Mouse (Mus musculus): ENCODE data around the gene Bsn. TPM values are rescaled to one million over a fixed set of nuclear protein-coding genes. Genes with fewer than 3 reads are reported as not detected.
"Not testable (repeated sequence)": the region's sequence is repeated elsewhere in the genome, so short reads cannot be mapped to it uniquely, and the experiment has no call there.

Gene Bsn
- polyA plus RNA-seq, 1 experiment from 2014 or later, result 5.7 TPM

DNA sequence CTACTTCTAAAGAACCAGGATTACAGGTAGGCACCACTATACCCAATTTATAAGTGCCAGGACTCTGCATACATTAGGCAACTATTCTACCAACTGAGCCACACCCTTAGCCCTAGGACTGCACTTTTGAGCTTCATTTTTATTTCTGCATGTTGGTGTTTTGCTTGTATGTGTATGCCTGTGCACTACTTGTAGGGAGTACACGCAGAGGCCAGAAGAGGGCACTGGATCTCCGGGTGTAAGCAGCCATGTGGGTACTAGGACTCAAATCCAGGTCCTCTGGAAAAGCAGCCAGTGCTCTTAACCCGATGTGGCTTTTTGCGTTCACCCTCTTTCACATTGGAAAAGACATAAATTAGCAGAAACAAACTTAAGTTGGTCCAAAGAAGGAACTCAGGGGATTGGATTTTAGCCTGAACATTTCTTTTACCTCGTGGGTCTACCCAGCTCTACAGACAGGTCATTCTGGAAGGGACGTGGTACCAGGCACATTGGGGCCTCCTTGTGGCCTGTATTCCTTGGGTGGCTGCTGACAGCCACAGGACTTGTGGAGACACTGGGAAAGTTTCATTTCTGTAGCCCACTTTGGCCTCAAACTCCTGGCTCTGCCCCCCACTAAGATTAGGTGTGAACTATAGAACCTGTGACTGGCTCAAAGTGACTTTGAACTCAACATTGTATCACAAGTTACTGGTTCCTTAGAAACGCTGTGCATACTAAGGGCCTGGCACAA is 50.1 kb downstream of the Bsn start:
- H3K9ac ChIP-seq (ENCODE audit: low read depth, low read length), result no peak overlapping the region
- H3K27ac ChIP-seq (ENCODE audit: low read depth, low read length), result no peak overlapping the region
- H3K9me3 ChIP-seq (ENCODE audit: control insufficient read depth, low read length), result no peaks in the 10 kb centered on the region
- 71% methylated on average over 7 of the region's 7 CpGs for WGBS
- no peak overlapping the region for H3K4me2 ChIP-seq
- no peaks in the 10 kb centered on the region for H3K36me3 ChIP-seq (ENCODE audit: control insufficient read depth, insufficient read depth, low read length)
- no peak overlapping the region for H3K4me3 ChIP-seq (ENCODE audit: low read depth, low read length)
- H3K4me1 ChIP-seq (replicated peaks; ENCODE audit: control insufficient read depth, insufficient read depth, low read length), result no peaks in the 10 kb centered on the region
- no peak for DNase-seq (ENCODE audit: low spot score)
- peaks cover 8% of the 10 kb centered on the region for H3K27me3 ChIP-seq (replicated peaks; ENCODE audit: control insufficient read depth, insufficient read depth, low read length)
- no peak for ATAC-seq (replicated peaks; ENCODE audit: low FRiP score)

DNA sequence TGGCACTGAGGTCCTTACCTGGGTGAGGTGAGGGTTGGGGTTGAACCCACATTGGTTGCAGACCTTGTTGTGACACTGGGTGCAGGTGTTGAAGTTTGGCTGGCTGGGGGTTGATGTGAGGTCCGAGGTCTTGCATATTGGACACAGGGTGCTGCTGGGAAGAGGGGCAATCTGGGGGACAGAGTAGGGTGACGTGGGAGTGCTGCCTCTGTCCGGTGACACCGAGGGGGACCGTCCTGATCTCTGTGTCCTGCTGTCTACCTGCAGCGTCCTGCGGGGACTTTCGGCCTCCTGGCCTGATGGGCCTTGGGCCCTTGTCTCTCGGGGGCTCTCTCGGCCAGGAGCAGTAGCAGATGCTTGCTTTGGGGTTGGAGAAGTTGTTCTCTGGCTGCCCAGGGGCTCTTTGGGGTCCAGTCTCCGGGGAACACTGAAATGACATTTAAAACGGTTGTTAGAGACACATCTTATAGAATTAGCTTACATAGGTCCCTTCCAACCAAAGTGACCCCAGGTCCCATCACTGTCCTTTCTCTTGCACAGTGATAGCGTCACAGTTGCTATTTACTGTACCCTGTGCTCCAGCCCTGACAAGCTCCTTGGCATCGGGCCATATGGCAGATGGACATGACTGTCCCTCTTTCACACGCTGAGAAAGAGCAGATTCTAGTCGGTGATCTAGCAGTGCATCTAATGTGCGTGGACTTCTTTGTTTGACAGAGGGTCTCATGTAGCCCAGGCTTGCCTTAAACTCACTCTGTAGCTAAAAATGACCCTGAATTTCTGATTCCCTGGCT is 50.8 kb downstream of the Bsn start:
- H3K4me2 ChIP-seq, result no peak overlapping the region
- H3K9ac ChIP-seq (ENCODE audit: low read depth, low read length), result no peak overlapping the region
- H3K27ac ChIP-seq (ENCODE audit: low read depth, low read length), result no peak overlapping the region
- no peaks in the 10 kb centered on the region for H3K36me3 ChIP-seq (ENCODE audit: control insufficient read depth, insufficient read depth, low read length)
- WGBS, result 78% methylated on average over 17 of the region's 17 CpGs
- peaks cover 8% of the 10 kb centered on the region; the same call in 1 of the 2 replicates for H3K27me3 ChIP-seq (replicated peaks; ENCODE audit: control insufficient read depth, insufficient read depth, low read length)
- no peak overlapping the region for H3K4me3 ChIP-seq (ENCODE audit: low read depth, low read length)
- no peaks in the 10 kb centered on the region for H3K9me3 ChIP-seq (ENCODE audit: control insufficient read depth, low read length)
- no peak for ATAC-seq (replicated peaks; ENCODE audit: low FRiP score)
- no peaks in the 10 kb centered on the region for H3K4me1 ChIP-seq (replicated peaks; ENCODE audit: control insufficient read depth, insufficient read depth, low read length)
- DNase-seq (ENCODE audit: low spot score), result no peak

DNA sequence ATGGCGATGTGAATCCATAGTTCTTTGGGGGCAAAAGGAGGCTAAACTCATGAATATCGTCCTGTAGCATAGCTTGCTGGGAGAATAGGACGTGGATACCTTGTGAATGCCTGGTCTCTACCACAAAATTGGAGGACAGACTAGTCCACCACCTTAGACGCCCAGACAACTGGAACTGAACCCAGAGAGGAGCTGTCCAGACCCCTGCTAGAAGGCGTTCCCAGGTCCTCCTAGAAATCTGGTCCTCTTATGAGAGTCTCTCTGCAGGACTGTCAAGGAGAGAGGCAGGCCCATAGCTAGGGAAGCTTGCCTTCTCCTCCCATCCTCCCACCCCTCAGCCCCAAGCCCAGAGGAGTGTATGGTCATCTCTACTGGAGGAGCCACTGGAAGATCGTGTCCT is 52.1 kb downstream of the Bsn start:
- WGBS, result 69% methylated on average over 6 of the region's 6 CpGs
- no peak overlapping the region for H3K27ac ChIP-seq (ENCODE audit: low read depth, low read length)
- H3K4me1 ChIP-seq (replicated peaks; ENCODE audit: control insufficient read depth, insufficient read depth, low read length), result no peaks in the 10 kb centered on the region
- peaks cover 11% of the 10 kb centered on the region; the same call in 1 of the 2 replicates for H3K27me3 ChIP-seq (replicated peaks; ENCODE audit: control insufficient read depth, insufficient read depth, low read length)
- no peaks in the 10 kb centered on the region for H3K36me3 ChIP-seq (ENCODE audit: control insufficient read depth, insufficient read depth, low read length)
- ATAC-seq (replicated peaks; ENCODE audit: low FRiP score) (no peak), DNase-seq (ENCODE audit: low spot score) (no peak)
- no peaks in the 10 kb centered on the region for H3K9me3 ChIP-seq (ENCODE audit: control insufficient read depth, low read length)
- no peak overlapping the region for H3K4me2 ChIP-seq
- no peak overlapping the region for H3K9ac ChIP-seq (ENCODE audit: low read depth, low read length)
- H3K4me3 ChIP-seq (ENCODE audit: low read depth, low read length), result no peak overlapping the region

DNA sequence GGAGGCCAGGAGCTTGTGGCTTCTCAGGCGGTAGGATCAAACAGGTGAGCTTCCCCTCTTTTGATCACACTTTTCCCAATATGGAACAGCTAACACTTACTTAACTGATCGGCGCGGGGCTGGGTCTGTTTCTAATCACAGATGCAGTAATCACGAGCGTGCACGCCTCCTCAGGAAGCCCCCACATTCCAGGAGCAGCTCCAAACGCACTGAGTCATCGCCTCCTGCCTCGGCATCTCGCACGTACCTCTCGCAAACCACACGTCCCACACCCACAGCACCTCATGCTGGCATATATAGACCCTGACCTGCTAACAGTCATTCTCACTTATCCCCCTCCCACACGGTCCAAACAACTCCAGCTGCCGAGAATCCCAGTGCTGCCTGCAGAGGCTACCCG is 52.7 kb downstream of the Bsn start:
- H3K9ac ChIP-seq (ENCODE audit: low read depth, low read length), result no peak overlapping the region
- no peaks in the 10 kb centered on the region for H3K9me3 ChIP-seq (ENCODE audit: control insufficient read depth, low read length)
- DNase-seq (ENCODE audit: low spot score), result no peak
- WGBS, result 34% methylated on average over 17 of the region's 17 CpGs
- no peaks in the 10 kb centered on the region for H3K4me1 ChIP-seq (replicated peaks; ENCODE audit: control insufficient read depth, insufficient read depth, low read length)
- H3K36me3 ChIP-seq (ENCODE audit: control insufficient read depth, insufficient read depth, low read length), result no peaks in the 10 kb centered on the region
- ATAC-seq (replicated peaks; ENCODE audit: low FRiP score), result no peak
- no peak overlapping the region for H3K4me2 ChIP-seq
- no peak overlapping the region for H3K4me3 ChIP-seq (ENCODE audit: low read depth, low read length)
- peaks cover 12% of the 10 kb centered on the region; the same call in 1 of the 2 replicates for H3K27me3 ChIP-seq (replicated peaks; ENCODE audit: control insufficient read depth, insufficient read depth, low read length)
- no peak overlapping the region for H3K27ac ChIP-seq (ENCODE audit: low read depth, low read length)

DNA sequence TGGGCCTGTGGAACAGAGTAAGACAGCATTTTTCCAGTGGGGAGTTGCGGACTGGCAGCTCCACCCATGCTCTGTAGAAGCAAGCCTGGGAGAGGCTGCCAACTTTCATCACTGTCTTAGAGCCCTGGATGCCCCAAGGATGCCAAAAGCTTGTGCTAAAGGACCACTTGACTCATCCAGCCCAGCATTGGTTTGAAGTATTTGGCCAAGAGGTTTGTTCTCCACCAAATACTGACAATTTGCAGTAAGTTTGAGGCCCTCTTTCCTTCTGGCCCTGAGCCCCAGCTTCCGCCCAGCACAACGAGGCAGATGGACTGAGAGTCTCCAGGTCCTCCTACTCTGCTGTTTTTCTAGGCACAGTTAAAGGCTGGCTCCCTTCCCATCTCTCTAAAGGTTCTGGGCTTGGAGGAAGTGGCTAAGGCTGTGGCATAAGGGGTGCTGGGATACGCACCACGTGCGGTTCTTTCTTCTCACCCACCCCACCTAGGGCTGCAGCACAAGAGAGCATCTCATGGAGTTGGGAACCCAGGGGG is 53.2 kb downstream of the Bsn start:
- H3K4me3 ChIP-seq (ENCODE audit: low read depth, low read length), result no peak overlapping the region
- no peaks in the 10 kb centered on the region for H3K36me3 ChIP-seq (ENCODE audit: control insufficient read depth, insufficient read depth, low read length)
- no peaks in the 10 kb centered on the region for H3K4me1 ChIP-seq (replicated peaks; ENCODE audit: control insufficient read depth, insufficient read depth, low read length)
- ATAC-seq (replicated peaks; ENCODE audit: low FRiP score) (no peak), DNase-seq (ENCODE audit: low spot score) (no peak)
- H3K9me3 ChIP-seq (ENCODE audit: control insufficient read depth, low read length), result no peaks in the 10 kb centered on the region
- H3K9ac ChIP-seq (ENCODE audit: low read depth, low read length), result no peak overlapping the region
- peaks cover 12% of the 10 kb centered on the region; the same call in 1 of the 2 replicates for H3K27me3 ChIP-seq (replicated peaks; ENCODE audit: control insufficient read depth, insufficient read depth, low read length)
- H3K4me2 ChIP-seq, result no peak overlapping the region
- no peak overlapping the region for H3K27ac ChIP-seq (ENCODE audit: low read depth, low read length)
- WGBS, result 76% methylated on average over 6 of the region's 6 CpGs

DNA sequence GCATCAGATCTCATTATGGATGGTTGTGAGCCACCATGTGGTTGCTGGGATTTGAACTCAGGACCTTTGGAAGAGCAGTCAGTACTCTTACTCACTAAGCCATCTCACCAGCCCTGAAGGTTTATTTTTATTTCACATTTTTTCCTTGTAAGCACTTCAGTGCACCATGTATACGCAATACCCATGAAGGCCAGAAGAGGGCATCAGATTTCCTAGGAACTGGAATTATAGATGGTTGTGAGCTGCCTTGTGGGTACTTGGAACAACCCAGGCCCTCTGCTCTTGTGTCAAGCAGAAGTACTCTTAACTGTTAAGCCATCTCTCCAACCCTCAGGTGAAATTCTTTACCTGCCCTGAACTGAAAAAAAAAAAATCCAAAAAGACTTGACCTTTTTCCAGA is 54.0 kb downstream of the Bsn start:
- no peak overlapping the region for H3K9ac ChIP-seq (ENCODE audit: low read depth, low read length)
- H3K36me3 ChIP-seq (ENCODE audit: control insufficient read depth, insufficient read depth, low read length), result no peaks in the 10 kb centered on the region
- H3K4me3 ChIP-seq (ENCODE audit: low read depth, low read length), result no peak overlapping the region
- H3K4me1 ChIP-seq (replicated peaks; ENCODE audit: control insufficient read depth, insufficient read depth, low read length), result no peaks in the 10 kb centered on the region
- no peak overlapping the region for H3K4me2 ChIP-seq
- WGBS, result 35% methylated on average over 1 of the region's 1 CpGs
- H3K27ac ChIP-seq (ENCODE audit: low read depth, low read length), result no peak overlapping the region
- no peaks in the 10 kb centered on the region for H3K9me3 ChIP-seq (ENCODE audit: control insufficient read depth, low read length)
- peaks cover 12% of the 10 kb centered on the region; the same call in 1 of the 2 replicates for H3K27me3 ChIP-seq (replicated peaks; ENCODE audit: control insufficient read depth, insufficient read depth, low read length)
- ATAC-seq (replicated peaks; ENCODE audit: low FRiP score), result no peak
- no peak for DNase-seq (ENCODE audit: low spot score)

DNA sequence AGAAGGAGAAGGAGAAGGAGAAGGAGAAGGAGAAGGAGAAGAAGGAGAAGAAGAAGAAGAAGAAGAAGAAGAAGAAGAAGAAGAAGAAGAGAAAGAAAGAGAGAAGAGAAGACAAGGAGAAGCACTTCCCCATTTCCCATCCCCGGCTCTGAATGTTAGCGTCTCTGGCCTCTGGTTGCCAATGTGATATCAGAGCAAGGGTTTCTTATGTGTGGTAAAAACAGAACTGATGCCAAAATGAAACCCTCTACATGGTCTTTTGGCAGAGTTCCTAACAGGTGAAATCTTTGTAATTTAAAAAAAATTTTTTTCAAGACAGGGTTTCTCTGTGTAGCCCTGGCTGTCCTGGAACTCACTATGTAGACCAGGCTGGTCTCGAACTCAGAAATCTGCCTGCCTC is 54.5 kb downstream of the Bsn start:
- H3K4me2 ChIP-seq; H3K9ac ChIP-seq (ENCODE audit: low read depth, low read length); H3K4me1 ChIP-seq (replicated peaks; ENCODE audit: control insufficient read depth, insufficient read depth, low read length); ATAC-seq (replicated peaks; ENCODE audit: low FRiP score); H3K9me3 ChIP-seq (ENCODE audit: control insufficient read depth, low read length); H3K4me3 ChIP-seq (ENCODE audit: low read depth, low read length); H3K27ac ChIP-seq (ENCODE audit: low read depth, low read length); H3K36me3 ChIP-seq (ENCODE audit: control insufficient read depth, insufficient read depth, low read length); DNase-seq (ENCODE audit: low spot score): not testable (repeated sequence)
- 74% methylated on average over 3 of the region's 3 CpGs for WGBS
- H3K27me3 ChIP-seq (replicated peaks; ENCODE audit: control insufficient read depth, insufficient read depth, low read length), result peaks cover 12% of the 10 kb centered on the region; the same call in 1 of the 2 replicates

DNA sequence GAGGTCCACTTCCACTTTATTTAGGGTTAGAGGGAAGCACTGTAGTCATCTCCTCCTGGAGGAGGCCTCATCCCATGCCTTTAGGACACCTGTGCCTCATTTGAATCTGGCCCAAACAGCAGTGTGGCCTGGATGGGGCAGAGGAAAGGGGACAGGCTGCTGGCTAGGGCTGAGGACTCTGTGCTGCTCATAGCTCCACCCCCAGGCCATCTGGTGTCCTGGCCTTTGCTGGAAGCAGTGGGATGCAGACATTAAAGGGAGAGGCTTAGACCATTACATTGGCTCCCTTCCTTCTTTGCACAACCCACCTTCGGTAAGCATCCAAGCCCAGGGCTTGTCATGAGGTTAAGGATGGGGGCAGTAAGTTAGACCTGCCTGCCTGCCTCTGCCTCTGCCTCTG is 56.7 kb downstream of the Bsn start:
- no peaks in the 10 kb centered on the region for H3K36me3 ChIP-seq (ENCODE audit: control insufficient read depth, insufficient read depth, low read length)
- H3K27me3 ChIP-seq (replicated peaks; ENCODE audit: control insufficient read depth, insufficient read depth, low read length), result peaks cover 15% of the 10 kb centered on the region; the same call in 1 of the 2 replicates
- no peaks in the 10 kb centered on the region for H3K4me1 ChIP-seq (replicated peaks; ENCODE audit: control insufficient read depth, insufficient read depth, low read length)
- no peak for ATAC-seq (replicated peaks; ENCODE audit: low FRiP score)
- no peaks in the 10 kb centered on the region for H3K9me3 ChIP-seq (ENCODE audit: control insufficient read depth, low read length)
- no peak overlapping the region for H3K9ac ChIP-seq (ENCODE audit: low read depth, low read length)
- 67% methylated on average over 1 of the region's 1 CpGs for WGBS
- no peak for DNase-seq (ENCODE audit: low spot score)
- no peak overlapping the region for H3K4me3 ChIP-seq (ENCODE audit: low read depth, low read length)
- H3K4me2 ChIP-seq, result no peak overlapping the region
- H3K27ac ChIP-seq (ENCODE audit: low read depth, low read length), result no peak overlapping the region

Data from liver, embryonic 11.5 days (tissue).